Mouse (Mus musculus): ENCODE data around the gene Hrasls5. TPM values are rescaled to one million over a fixed set of nuclear protein-coding genes. Genes with fewer than 3 reads are reported as not detected.

Hrasls5 gene
- polyA plus RNA-seq, 1 experiment from 2014 or later = not detected

DNA sequence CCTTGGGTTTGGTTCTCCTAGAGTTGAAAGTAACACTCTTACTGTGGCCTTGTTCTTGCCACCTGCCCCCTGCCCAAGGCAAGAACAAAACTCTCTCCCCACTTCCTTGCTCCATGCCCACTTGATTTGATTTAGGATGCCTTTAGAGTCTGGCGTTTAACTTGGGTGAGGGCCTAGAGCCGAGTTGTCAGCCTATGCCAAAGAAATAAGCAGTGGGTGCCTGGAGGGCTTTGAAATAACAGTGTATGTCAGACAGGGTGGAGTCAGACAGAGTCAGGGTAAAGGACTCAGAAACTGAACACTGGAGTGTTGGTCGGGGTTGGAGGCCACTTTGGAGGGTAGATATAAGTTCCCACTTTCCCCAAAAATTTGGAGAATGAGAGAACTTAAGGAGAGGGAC, 4.7 kb downstream of the Hrasls5 start:
- peaks cover 1% of the 10 kb centered on the region; the same call in 1 of the 2 replicates for H3K4me1 ChIP-seq (ENCODE audit: control insufficient read depth, insufficient read depth, low read length)
- no peak overlapping the region for H3K9ac ChIP-seq (ENCODE audit: low read depth, low read length)
- no peak overlapping the region for H3K4me2 ChIP-seq (replicated peaks; ENCODE audit: low read depth, low read length)
- WGBS = 47% methylated on average over 3 of the region's 3 CpGs
- H3K27ac ChIP-seq (ENCODE audit: low read depth, low read length) = no peak overlapping the region
- no peak for ATAC-seq (ENCODE audit: low FRiP score, low TSS enrichment)
- H3K27me3 ChIP-seq (ENCODE audit: control insufficient read depth, insufficient read depth, low read length) = no peaks in the 10 kb centered on the region; the same call in 1 of the 2 replicates
- no peaks in the 10 kb centered on the region for H3K9me3 ChIP-seq (ENCODE audit: control insufficient read depth, low read length)
- no peaks in the 10 kb centered on the region for H3K36me3 ChIP-seq (ENCODE audit: control insufficient read depth, insufficient read depth, low read length)
- H3K4me3 ChIP-seq (ENCODE audit: low read length) = no peak overlapping the region

DNA sequence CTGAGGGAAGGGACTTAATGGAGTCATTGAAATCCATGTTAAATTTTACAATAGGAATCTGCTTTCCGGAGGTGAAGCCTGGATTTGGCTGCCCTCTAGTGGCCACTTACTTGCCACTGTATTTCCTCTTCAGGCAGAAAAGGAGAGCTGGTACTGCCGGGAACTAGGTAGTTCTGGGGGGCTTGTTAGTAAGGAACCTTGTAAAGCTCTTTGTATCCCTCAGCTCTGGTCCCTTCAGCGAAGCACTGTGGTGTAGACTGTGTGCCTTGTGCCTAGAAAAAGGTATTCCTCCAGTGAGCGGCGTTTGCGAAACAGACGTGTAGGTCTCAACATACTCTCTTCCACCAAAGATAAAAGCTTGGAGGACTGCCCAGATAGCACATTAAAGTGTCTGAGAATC, 5.4 kb downstream of the Hrasls5 start:
- H3K27ac ChIP-seq (ENCODE audit: low read depth, low read length) = no peak overlapping the region
- H3K4me3 ChIP-seq (ENCODE audit: low read length) = no peak overlapping the region
- no peaks in the 10 kb centered on the region for H3K4me1 ChIP-seq (ENCODE audit: control insufficient read depth, insufficient read depth, low read length)
- H3K9me3 ChIP-seq (ENCODE audit: control insufficient read depth, low read length) = no peaks in the 10 kb centered on the region
- ATAC-seq (ENCODE audit: low FRiP score, low TSS enrichment) = peak; percentile 28; the same call in 1 of the 2 replicates
- H3K9ac ChIP-seq (ENCODE audit: low read depth, low read length) = no peak overlapping the region
- WGBS = 42% methylated on average over 7 of the region's 7 CpGs
- H3K4me2 ChIP-seq (replicated peaks; ENCODE audit: low read depth, low read length) = no peak overlapping the region
- H3K27me3 ChIP-seq (ENCODE audit: control insufficient read depth, insufficient read depth, low read length) = no peaks in the 10 kb centered on the region; the same call in 1 of the 2 replicates
- no peaks in the 10 kb centered on the region for H3K36me3 ChIP-seq (ENCODE audit: control insufficient read depth, insufficient read depth, low read length)

GRCm38 (mm10) chr19:7633021-7633420, 20.7 kb downstream of the Hrasls5 start:
- Histone ChIP-seq H3K9me3 (ENCODE audit: control insufficient read depth, low read length) (no peaks in the 10 kb centered on the region), H3K36me3 (ENCODE audit: control insufficient read depth, insufficient read depth, low read length) (no peaks in the 10 kb centered on the region), H3K27ac (ENCODE audit: low read depth, low read length) (no peak overlapping the region), H3K4me3 (ENCODE audit: low read length) (no peak overlapping the region), H3K4me1 (ENCODE audit: control insufficient read depth, insufficient read depth, low read length) (no peaks in the 10 kb centered on the region), H3K9ac (ENCODE audit: low read depth, low read length) (no peak overlapping the region), H3K27me3 (ENCODE audit: control insufficient read depth, insufficient read depth, low read length) (no peaks in the 10 kb centered on the region), H3K4me2 (replicated peaks; ENCODE audit: low read depth, low read length) (no peak overlapping the region)
- no peak for ATAC-seq (ENCODE audit: low FRiP score, low TSS enrichment)

GRCm38 (mm10) chr19:7633786-7634185, 21.4 kb downstream of the Hrasls5 start:
- WGBS = 66% methylated on average over 1 of the region's 1 CpGs
- no peak overlapping the region for H3K27ac ChIP-seq (ENCODE audit: low read depth, low read length)
- H3K4me2 ChIP-seq (replicated peaks; ENCODE audit: low read depth, low read length) = no peak overlapping the region
- H3K27me3 ChIP-seq (ENCODE audit: control insufficient read depth, insufficient read depth, low read length) = no peaks in the 10 kb centered on the region
- H3K4me3 ChIP-seq (ENCODE audit: low read length) = no peak overlapping the region
- H3K36me3 ChIP-seq (ENCODE audit: control insufficient read depth, insufficient read depth, low read length) = no peaks in the 10 kb centered on the region
- H3K4me1 ChIP-seq (ENCODE audit: control insufficient read depth, insufficient read depth, low read length) = no peaks in the 10 kb centered on the region
- H3K9ac ChIP-seq (ENCODE audit: low read depth, low read length) = no peak overlapping the region
- ATAC-seq (ENCODE audit: low FRiP score, low TSS enrichment) = no peak
- H3K9me3 ChIP-seq (ENCODE audit: control insufficient read depth, low read length) = no peaks in the 10 kb centered on the region

- H3K27ac ChIP-seq (ENCODE audit: low read depth, low read length) = no peak overlapping the region
- H3K9me3 ChIP-seq (ENCODE audit: control insufficient read depth, low read length) = no peaks in the 10 kb centered on the region
- no peak overlapping the region for H3K9ac ChIP-seq (ENCODE audit: low read depth, low read length)
- WGBS = 57% methylated on average over 8 of the region's 8 CpGs
- no peaks in the 10 kb centered on the region for H3K27me3 ChIP-seq (ENCODE audit: control insufficient read depth, insufficient read depth, low read length)
- peak; percentile 32; the same call in 1 of the 2 replicates for ATAC-seq (ENCODE audit: low FRiP score, low TSS enrichment)
- no peaks in the 10 kb centered on the region for H3K36me3 ChIP-seq (ENCODE audit: control insufficient read depth, insufficient read depth, low read length)
- no peak overlapping the region for H3K4me2 ChIP-seq (replicated peaks; ENCODE audit: low read depth, low read length)
- no peak overlapping the region for H3K4me3 ChIP-seq (ENCODE audit: low read length)
- H3K4me1 ChIP-seq (ENCODE audit: control insufficient read depth, insufficient read depth, low read length) = no peaks in the 10 kb centered on the region
Observed at GRCm38 (mm10) chr19:7648913-7649666, 36.7 kb downstream of the Hrasls5 start.

DNA sequence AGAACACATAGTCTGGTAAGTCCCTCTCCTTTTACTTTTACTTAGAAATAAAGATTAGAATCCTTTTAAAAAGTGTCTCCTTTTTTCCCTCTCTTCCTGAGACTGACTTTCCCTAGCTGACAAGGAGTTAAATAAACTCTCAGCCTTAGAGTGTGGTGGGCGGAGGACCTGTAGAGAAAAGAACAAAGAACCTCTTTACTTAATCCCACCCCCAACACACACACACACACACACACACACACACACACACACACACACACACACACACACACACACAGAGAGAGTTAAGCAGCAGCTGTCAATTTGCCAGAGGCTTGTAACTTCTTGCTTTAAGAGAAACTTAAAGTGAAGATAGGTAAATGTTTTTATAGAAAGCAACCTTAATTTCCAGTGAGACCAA, 59.7 kb downstream of the Hrasls5 start:
- H3K9me3 ChIP-seq (ENCODE audit: control insufficient read depth, low read length) = no peaks in the 10 kb centered on the region
- WGBS = 33% methylated on average over 1 of the region's 1 CpGs
- no peak overlapping the region for H3K4me3 ChIP-seq (ENCODE audit: low read length)
- no peaks in the 10 kb centered on the region for H3K36me3 ChIP-seq (ENCODE audit: control insufficient read depth, insufficient read depth, low read length)
- H3K4me1 ChIP-seq (ENCODE audit: control insufficient read depth, insufficient read depth, low read length) = no peaks in the 10 kb centered on the region
- no peaks in the 10 kb centered on the region for H3K27me3 ChIP-seq (ENCODE audit: control insufficient read depth, insufficient read depth, low read length)
- H3K9ac ChIP-seq (ENCODE audit: low read depth, low read length) = no peak overlapping the region
- no peak for ATAC-seq (ENCODE audit: low FRiP score, low TSS enrichment)
- no peak overlapping the region for H3K27ac ChIP-seq (ENCODE audit: low read depth, low read length)
- H3K4me2 ChIP-seq (replicated peaks; ENCODE audit: low read depth, low read length) = no peak overlapping the region

GRCm38 (mm10) chr19:7687988-7688387, 75.6 kb downstream of the Hrasls5 start:
- no peak overlapping the region for H3K27ac ChIP-seq (ENCODE audit: low read depth, low read length)
- H3K27me3 ChIP-seq (ENCODE audit: control insufficient read depth, insufficient read depth, low read length) = no peaks in the 10 kb centered on the region
- ATAC-seq (ENCODE audit: low FRiP score, low TSS enrichment) = no peak
- 88% methylated on average over 1 of the region's 1 CpGs for WGBS
- no peaks in the 10 kb centered on the region for H3K36me3 ChIP-seq (ENCODE audit: control insufficient read depth, insufficient read depth, low read length)
- no peak overlapping the region for H3K9ac ChIP-seq (ENCODE audit: low read depth, low read length)
- H3K4me3 ChIP-seq (ENCODE audit: low read length) = no peak overlapping the region
- no peaks in the 10 kb centered on the region for H3K4me1 ChIP-seq (ENCODE audit: control insufficient read depth, insufficient read depth, low read length)
- H3K9me3 ChIP-seq (ENCODE audit: control insufficient read depth, low read length) = no peaks in the 10 kb centered on the region
- H3K4me2 ChIP-seq (replicated peaks; ENCODE audit: low read depth, low read length) = no peak overlapping the region

Other genes with a start within 250 kb of the Hrasls5 start
- 24.5 and 35.8 TPM in 2 replicates for gene Spindoc, start 229.5 kb upstream of the Hrasls5 start, polyA plus RNA-seq (2014; fragmentation: Nextera tagmentation; extraction: Ambion mirVana)
- 9.8 and 10.4 TPM in 2 replicates for gene 2700081O15Rik, start 194.9 kb upstream of the Hrasls5 start, polyA plus RNA-seq (2014; fragmentation: Nextera tagmentation; extraction: Ambion mirVana)
- gene Rtn3, start 129.3 kb upstream of the Hrasls5 start, polyA plus RNA-seq (2014; fragmentation: Nextera tagmentation; extraction: Ambion mirVana) = 127 and 131 TPM in 2 replicates
- 12.5 and 17.7 TPM in 2 replicates for gene Atl3, start 118.5 kb upstream of the Hrasls5 start, polyA plus RNA-seq (2014; fragmentation: Nextera tagmentation; extraction: Ambion mirVana)
- 7.4 and 8.1 TPM in 2 replicates for gene Pla2g16, start 55.1 kb upstream of the Hrasls5 start, polyA plus RNA-seq (2014; fragmentation: Nextera tagmentation; extraction: Ambion mirVana)
- gene Lgals12, start 5.3 kb upstream of the Hrasls5 start, polyA plus RNA-seq (2014; fragmentation: Nextera tagmentation; extraction: Ambion mirVana) = 0.70 and 1.2 TPM in 2 replicates
- gene Slc22a19, start 98.8 kb downstream of the Hrasls5 start, polyA plus RNA-seq (2014; fragmentation: Nextera tagmentation; extraction: Ambion mirVana) = 0.29 and 0.92 TPM in 2 replicates
- gene Slc22a26, start 190.1 kb downstream of the Hrasls5 start, polyA plus RNA-seq (2014; fragmentation: Nextera tagmentation; extraction: Ambion mirVana) = not detected in 2 replicates

Data from kidney, embryonic 14.5 days (tissue).